Mouse (Mus musculus): ENCODE data around the gene Grik2.
"Not testable (repeated sequence)": the region's sequence is repeated elsewhere in the genome, so short reads cannot be mapped to it uniquely, and the experiment has no call there.

The Grik2 gene

GRCm38 (mm10) chr10:49365262-49365661 is 423.3 kb downstream of the Grik2 start:
- no peak for DNase-seq (ENCODE audit: low spot score in 2 of 2)

DNA sequence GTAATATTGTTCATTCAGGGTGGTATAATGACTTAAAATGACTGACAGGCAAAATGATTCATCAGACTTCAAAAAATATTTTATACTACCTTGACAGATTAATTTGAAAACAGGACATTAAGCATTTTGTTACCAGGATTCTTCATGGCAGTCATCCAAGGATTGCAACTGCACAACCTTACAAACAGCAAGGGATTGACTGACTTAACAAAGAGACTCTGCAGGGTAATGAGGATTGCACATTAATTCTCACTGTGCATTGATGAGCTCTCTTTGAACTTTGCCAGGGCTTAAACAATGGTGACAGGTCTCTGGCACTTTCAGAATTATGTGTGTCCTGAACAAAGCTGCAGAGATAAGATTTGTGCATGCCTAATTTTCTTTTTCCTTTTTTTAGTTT is 466.2 kb downstream of the Grik2 start:
- no peak for DNase-seq (ENCODE audit: low spot score in 2 of 2)

GRCm38 (mm10) chr10:49319880-49320279 is 468.7 kb downstream of the Grik2 start:
- no peak for DNase-seq (ENCODE audit: low spot score in 2 of 2)

DNA sequence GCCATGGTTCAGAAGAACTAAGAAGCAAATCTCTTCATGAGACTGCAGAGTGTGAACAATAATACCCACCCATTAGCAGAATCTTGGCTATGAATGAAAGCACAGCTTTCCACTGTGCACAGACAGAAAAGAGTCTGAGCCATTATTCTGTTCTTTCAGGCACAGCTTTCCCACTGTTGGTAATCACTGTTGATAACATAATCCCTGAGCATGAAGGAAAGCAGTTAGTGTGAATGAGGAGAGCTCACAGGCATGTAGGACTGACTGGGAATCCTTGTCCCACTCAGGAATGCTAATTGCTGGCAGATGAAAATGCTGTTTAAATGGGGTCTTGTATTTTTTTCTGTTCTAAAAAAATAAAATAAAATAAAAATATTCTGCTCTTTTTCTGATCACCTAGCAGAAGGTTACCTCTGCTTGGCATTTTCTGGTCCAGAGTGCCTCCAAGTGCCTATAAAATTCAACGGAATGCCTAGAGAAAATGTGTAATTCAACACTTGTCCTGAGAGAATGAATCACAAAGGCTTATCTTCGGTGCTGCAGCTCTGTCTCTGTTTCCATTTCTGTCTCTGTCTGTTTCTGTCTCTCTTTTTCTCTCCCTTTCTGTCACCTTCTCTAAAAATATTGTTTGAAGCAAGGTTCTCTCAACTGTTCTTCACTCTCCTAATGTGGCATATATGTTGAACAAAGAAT is 532.2 kb downstream of the Grik2 start:
- no peak for DNase-seq (ENCODE audit: low spot score in 2 of 2)

- DNase-seq (ENCODE audit: low spot score in 2 of 2): not testable (repeated sequence)
These were observed 551.2 kb downstream of the Grik2 start for GRCm38 (mm10) chr10:49237356-49237755.

GRCm38 (mm10) chr10:49236844-49237243 is 551.7 kb downstream of the Grik2 start:
- not testable (repeated sequence) for DNase-seq (ENCODE audit: low spot score in 2 of 2)

GRCm38 (mm10) chr10:49220096-49220495 is 568.5 kb downstream of the Grik2 start:
- no peak for DNase-seq (ENCODE audit: low spot score in 2 of 2)

- DNase-seq (ENCODE audit: low spot score in 2 of 2): no peak
These were observed 568.9 kb downstream of the Grik2 start for GRCm38 (mm10) chr10:49219631-49220030.

DNA sequence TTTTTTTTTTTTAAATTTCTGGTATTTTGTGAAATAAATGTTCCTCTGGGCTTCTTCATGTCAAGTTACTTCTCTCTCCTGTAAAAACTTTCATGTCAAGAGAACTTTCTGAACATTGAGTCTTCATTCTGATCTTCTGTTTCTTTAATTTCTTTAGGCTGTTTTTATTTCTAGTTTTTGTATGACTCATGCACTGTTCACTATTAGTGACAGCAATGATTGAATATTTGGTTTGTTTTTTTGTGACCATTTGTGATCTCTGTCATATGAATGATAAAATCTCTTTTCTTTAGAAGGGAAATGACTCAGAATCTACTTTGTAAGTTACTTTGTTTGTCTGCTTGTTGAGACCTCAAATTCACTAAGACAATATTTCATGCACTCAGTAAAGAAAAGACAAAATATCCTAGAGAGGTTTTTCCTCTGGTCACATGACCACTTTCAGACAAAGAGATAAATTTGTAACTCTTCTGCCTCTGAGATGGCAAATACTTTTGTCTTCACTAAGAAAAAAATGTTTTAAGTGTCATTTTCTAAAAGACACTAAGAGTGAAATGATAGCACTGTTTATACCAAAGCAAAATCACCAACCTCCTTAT is 596.7 kb downstream of the Grik2 start:
- DNase-seq (ENCODE audit: low spot score in 2 of 2): no peak

DNA sequence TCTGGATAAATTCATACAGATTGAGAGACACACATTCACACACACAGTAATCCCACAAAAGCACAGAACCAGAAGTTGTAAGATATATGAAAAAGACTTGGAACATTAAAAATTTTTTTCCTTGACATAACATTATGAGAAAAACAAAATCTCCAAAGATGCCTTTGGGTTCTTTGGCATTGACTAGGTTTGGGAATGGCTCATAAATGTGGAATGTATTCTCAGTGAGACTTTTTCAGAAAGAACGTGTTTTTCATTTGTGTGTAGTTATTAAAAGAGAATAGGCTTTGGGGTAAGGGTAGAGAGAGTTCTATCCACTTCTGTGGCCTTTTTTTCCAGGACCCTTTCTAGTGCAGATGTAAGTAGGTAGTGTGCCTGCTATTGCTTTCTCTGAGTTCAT is 597.3 kb downstream of the Grik2 start:
- DNase-seq (ENCODE audit: low spot score in 2 of 2): no peak

- no peak for DNase-seq (ENCODE audit: low spot score in 2 of 2)
These were observed 634.4 kb downstream of the Grik2 start for GRCm38 (mm10) chr10:49154134-49154533.

- DNase-seq (ENCODE audit: low spot score in 2 of 2): not testable (repeated sequence)
These were observed 637.1 kb downstream of the Grik2 start for GRCm38 (mm10) chr10:49151496-49151895.

GRCm38 (mm10) chr10:49149714-49150113 is 638.9 kb downstream of the Grik2 start:
- DNase-seq (ENCODE audit: low spot score in 2 of 2): no peak

DNA sequence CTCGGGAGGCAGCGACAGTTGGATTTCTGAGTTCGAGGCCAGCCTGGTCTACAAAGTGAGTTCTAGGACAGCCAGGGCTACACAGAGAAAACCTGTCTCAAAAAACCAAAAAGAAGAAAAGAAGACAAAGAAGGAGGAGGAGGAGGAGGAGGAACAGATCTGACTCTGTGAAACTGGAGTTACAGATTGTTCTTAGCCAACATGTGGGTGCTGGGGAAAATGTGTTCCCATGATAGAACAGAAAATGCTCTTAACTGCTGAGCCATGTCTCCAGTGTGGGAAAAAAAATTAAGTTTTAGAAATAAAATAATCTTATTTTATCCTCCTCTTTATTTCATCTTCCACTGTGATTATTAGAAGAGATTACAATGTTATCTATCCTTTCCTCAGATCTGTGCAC is 645.9 kb downstream of the Grik2 start:
- no peak for DNase-seq (ENCODE audit: low spot score in 2 of 2)

DNA sequence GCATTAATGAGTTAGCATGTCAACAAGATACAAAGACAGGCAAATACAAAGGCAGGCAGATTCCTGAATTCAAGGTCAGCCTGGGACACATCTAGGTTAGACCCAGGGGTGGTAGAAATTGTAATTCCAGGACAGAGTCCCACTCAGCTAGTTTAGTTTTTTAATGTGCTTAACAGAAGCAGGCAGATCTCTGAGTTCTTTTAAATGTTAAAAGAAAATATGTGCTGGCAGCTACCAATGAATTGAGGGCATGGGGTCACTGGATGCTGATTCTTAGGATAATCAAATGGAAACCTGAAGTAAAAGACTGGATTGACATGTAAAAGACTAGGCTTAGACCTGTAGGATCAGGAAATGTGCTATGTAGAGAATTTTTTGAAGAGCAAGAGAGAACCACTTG is 651.8 kb downstream of the Grik2 start:
- DNase-seq (ENCODE audit: low spot score in 2 of 2): no peak

GRCm38 (mm10) chr10:49131311-49131710 is 657.3 kb downstream of the Grik2 start:
- no peak for DNase-seq (ENCODE audit: low spot score in 2 of 2)

DNA sequence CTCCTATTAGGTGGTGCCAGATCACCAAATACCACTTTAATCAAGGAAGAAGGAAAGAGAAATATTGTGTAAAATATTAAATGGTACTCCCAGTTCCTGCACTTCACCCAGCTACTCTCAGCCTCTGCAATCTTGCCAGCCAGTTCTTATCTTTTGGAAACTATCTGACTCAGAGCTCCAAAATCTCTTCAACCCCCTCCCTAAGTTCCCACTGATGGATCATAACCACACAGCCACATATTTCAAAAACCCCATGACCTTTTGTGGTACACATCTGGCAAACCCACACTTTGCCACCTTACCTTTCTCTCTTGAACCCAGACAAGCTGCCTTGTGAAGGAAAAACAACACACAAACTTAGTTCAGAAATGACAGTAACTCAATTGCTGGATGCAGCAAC is 738.2 kb downstream of the Grik2 start:
- no peak for DNase-seq (ENCODE audit: low spot score in 2 of 2)

DNA sequence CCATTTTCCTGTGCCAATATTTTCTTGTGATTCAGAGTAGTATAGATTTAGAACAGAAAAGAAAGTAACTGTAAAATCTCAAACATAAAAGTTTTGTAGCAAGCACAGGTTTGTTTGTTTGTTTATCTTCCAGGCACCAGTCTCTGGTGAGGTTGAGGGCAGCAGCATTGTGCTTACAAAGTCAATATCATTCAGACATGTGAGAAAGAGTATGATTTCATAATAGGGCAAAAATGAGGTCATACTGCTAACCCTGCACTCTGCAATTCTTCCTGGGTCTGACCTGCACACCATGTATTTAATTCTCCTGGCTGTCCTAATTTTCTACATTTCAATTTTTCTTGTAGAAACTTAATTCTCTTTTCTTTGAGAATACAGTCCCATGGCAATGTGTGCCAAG is 739.2 kb downstream of the Grik2 start:
- no peak for DNase-seq (ENCODE audit: low spot score in 2 of 2)

All from thymus, postnatal 10 days (tissue).